Mouse (Mus musculus): ENCODE measurements around the gene Tnfrsf26.

DNA sequence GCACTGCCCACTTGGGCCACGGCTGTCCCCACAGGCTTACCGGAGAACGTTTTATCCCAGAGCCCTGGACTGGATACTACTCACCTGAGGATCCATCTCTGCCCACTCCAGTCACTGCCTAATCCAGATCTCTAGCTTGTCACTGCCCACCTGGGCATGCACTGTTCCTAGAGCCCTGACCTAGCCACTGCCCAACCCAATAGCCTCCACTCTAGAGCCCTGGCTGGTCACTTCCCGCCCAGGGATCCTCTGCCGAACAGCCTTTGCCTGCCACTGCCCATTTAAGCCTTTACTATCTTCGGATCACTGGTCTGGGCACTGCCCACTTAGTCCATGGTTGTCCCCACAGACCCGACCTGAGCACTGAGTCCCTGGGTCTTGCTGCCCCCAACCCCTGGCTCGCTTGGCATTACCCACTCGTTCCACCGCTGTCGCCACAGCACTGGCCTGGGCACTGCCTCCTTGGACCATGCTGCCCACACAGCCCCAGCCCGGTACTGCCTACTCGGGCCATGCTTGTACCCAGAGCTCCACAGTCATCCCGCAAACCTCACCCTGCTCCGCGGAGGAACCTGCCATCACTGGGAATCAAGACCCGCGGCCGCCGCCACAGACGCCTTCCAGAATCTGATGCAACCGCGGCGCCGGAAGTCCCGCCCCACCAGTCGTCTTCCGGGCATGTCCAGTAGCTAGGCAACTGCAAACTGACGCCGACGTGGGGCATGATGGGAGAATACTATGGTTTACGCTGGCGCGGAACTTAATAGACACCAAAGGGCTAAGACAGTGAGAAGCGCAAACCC is 28.9 kb downstream of the Tnfrsf26 start, which contains the start of gene Cars:
- TF ChIP-seq CTCF (IDR thresholded peaks at IDR 0.05; ENCODE audit: low read depth) (peak; percentile 11; the same call in 1 of the 2 replicates), EP300 (optimal IDR thresholded peaks at IDR 0.05) (no peak)

Measured in stomach, postnatal 0 days (tissue).